Mouse (Mus musculus): ENCODE measurements around the gene Myl4.

Gene Myl4

GRCm38 (mm10) chr11:104638906-104639305 lies 88.4 kb downstream of the Myl4 start:
- no peak for DNase-seq

GRCm38 (mm10) chr11:104639634-104640033 lies 89.2 kb downstream of the Myl4 start:
- no peak for DNase-seq

GRCm38 (mm10) chr11:104640894-104641293 lies 90.4 kb downstream of the Myl4 start:
- DNase-seq = no peak

- no peak for DNase-seq
Observed at GRCm38 (mm10) chr11:104643236-104643635, 92.8 kb downstream of the Myl4 start.

All from liver (tissue).